Mouse (Mus musculus) heart, postnatal 0 days (tissue): Measurements from ENCODE around the gene Arpin. TPM values are rescaled to one million over a fixed set of nuclear protein-coding genes. Genes with fewer than 3 reads are reported as not detected.

ENCODE experiments used
- ATAC-seq: fragments of 200-750 bp; cut with Nextera tagmentation; 2 replicates; pipeline ENCODE4 v1.8.0; 2017; ENCODE audit warnings: low read depth, moderate number of reproducible peaks, moderate library complexity; ENCODE audit not compliant: insufficient read depth
- DNase-seq: peaks from one replicate; pipeline ENCODE4 v3.0.0-alpha.2; 2016; ENCODE audit warnings: low spot score
- H3K27ac ChIP-seq: fragments of 300-500 bp; sonication (generic); 2 replicates; pipeline ENCODE4 v1.5.1; 2014; ENCODE audit warnings: low read depth, mild to moderate bottlenecking
- H3K27me3 ChIP-seq: fragments of 300-500 bp; sonication (generic); 2 replicates; pipeline ENCODE4 v1.6.1; 2014; ENCODE audit warnings: low read length, mixed read lengths; ENCODE audit not compliant: control insufficient read depth, insufficient read depth
- H3K36me3 ChIP-seq: fragments of 300-500 bp; sonication (generic); replicated peaks from 2 replicates; pipeline ENCODE4 v1.6.1; 2014; ENCODE audit warnings: low read length, mixed read lengths; ENCODE audit not compliant: control insufficient read depth, insufficient read depth
- H3K4me1 ChIP-seq: fragments of 300-500 bp; sonication (generic); 2 replicates; pipeline ENCODE4 v1.6.1; 2014; ENCODE audit warnings: antibody characterized with exemption; ENCODE audit not compliant: control insufficient read depth, insufficient read depth
- H3K4me2 ChIP-seq: fragments of 300-500 bp; sonication (generic); 2 replicates; pipeline ENCODE4 v1.6.1; 2014; ENCODE audit warnings: low read depth, mild to moderate bottlenecking, low read length, moderate library complexity
- H3K4me3 ChIP-seq: fragments of 300-500 bp; sonication (generic); 2 replicates; pipeline ENCODE4 v1.5.1; 2014; ENCODE audit warnings: low read depth, low read length
- H3K9ac ChIP-seq: fragments of 300-500 bp; sonication (generic); replicated peaks from 2 replicates; pipeline ENCODE4 v1.6.1; 2014; ENCODE audit warnings: low read depth, low read length, mixed read lengths
- H3K9me3 ChIP-seq: fragments of 300-500 bp; sonication (generic); replicated peaks from 2 replicates; pipeline ENCODE4 v1.6.1; 2016; ENCODE audit warnings: low read length; ENCODE audit not compliant: control insufficient read depth
- CTCF ChIP-seq: IDR thresholded peaks from 2 replicates; pipeline ENCODE4 v1.5.1; 2016; ENCODE audit warnings: antibody characterized with exemption, control low read depth, low read depth
- EP300 ChIP-seq: IDR thresholded peaks from 2 replicates; pipeline ENCODE4 v1.6.1; 2016; ENCODE audit warnings: antibody characterized with exemption, low read depth
- WGBS: fragments of 180-500 bp; shearing (Covaris S2); extraction: QIAGEN DNeasy Blood & Tissue Kit; methylation state at CpG from one replicate; pipeline ENCODE4 v1.1.7; 2014; 5-methylcytosine and 5-hydroxymethylcytosine counted together
- microRNA-seq: library from miRNA; unstranded; fragments of <30 nt; microRNA quantifications from one replicate; pipeline ENCODE4, GENCODE M21; 2016
- polyA plus RNA-seq: library from polyadenylated mRNA; unstranded; fragments of >200 nt; fragmentation: Nextera tagmentation; extraction: Ambion mirVana; gene quantifications from 2 replicates; pipeline ENCODE4 v1.2.1, GENCODE M21; 2015
- total RNA-seq: library from RNA; depleted of rRNA; stranded (reverse); fragments of >200 nt; gene quantifications from 2 replicates; pipeline ENCODE4 v1.2.3, GENCODE M21; 2014; ENCODE audit warnings: low replicate concordance; rRNA removed

Arpin gene
- total and polyA plus RNA-seq, 2 experiments from 2014 or later, result 19.6 to 54.3 TPM

DNA sequence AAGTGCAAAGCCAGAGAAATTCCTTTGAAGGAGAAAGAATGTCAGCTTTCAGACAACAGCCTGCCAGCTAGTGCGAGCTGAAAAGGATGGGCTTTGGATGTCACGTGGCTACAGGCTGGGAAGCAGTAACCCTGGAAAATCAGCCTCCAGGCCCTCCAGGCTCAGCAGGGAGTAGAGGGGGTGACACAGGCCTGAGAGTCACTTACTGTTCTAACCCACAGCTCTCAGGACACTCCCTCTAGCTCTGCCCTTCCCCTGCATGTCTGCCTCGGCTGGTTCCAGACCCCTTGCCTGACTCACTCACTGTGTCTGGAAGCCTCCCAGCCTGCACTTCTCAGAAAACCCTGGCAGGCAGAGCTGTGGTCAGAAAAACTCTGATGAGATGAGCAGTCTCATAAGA is 54.2 kb downstream of the Arpin start:
- H3K36me3 ChIP-seq, result peaks cover 20% of the 10 kb centered on the region
- no peaks in the 10 kb centered on the region for H3K9me3 ChIP-seq
- H3K9ac ChIP-seq, result no peak overlapping the region
- H3K27me3 ChIP-seq, result no peaks in the 10 kb centered on the region
- H3K4me1 ChIP-seq, result no peaks in the 10 kb centered on the region
- H3K4me2 ChIP-seq, result no peak overlapping the region
- H3K4me3 ChIP-seq, result no peak overlapping the region
- H3K27ac ChIP-seq, result no peak overlapping the region
- 34% methylated on average over 3 of the region's 3 CpGs for WGBS
- ATAC-seq, result no peak
- no peak for DNase-seq
- TF ChIP-seq EP300 (no peak), CTCF (no peak)

DNA sequence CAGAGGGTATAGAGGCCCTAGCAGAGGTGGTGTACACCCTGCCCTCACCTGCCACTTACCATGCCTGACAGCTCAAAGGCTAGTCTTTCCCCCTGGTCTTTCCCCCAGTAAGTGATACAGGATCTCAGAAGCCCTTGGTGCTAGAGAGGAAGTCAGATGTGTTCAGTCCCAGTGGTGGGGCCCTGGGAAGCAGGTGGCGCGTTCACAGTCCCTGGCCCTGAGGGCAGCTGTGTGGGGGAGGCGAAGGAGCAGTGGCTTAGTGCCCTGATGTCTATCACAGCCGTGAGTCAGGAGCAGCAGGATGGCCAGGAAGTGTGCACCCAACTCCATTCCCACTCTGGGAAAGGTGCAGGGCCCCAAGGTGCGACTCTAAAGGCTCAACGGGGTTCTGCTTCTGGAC is 55.1 kb downstream of the Arpin start:
- no peak for DNase-seq
- 79% methylated on average over 6 of the region's 6 CpGs for WGBS
- Histone ChIP-seq H3K36me3 (peaks cover 20% of the 10 kb centered on the region), H3K4me1 (no peaks in the 10 kb centered on the region), H3K9me3 (no peaks in the 10 kb centered on the region), H3K27ac (no peak overlapping the region), H3K4me3 (no peak overlapping the region), H3K9ac (no peak overlapping the region), H3K4me2 (no peak overlapping the region), H3K27me3 (no peaks in the 10 kb centered on the region)
- TF ChIP-seq CTCF, result no peak
- no peak for TF ChIP-seq EP300
- no peak for ATAC-seq

DNA sequence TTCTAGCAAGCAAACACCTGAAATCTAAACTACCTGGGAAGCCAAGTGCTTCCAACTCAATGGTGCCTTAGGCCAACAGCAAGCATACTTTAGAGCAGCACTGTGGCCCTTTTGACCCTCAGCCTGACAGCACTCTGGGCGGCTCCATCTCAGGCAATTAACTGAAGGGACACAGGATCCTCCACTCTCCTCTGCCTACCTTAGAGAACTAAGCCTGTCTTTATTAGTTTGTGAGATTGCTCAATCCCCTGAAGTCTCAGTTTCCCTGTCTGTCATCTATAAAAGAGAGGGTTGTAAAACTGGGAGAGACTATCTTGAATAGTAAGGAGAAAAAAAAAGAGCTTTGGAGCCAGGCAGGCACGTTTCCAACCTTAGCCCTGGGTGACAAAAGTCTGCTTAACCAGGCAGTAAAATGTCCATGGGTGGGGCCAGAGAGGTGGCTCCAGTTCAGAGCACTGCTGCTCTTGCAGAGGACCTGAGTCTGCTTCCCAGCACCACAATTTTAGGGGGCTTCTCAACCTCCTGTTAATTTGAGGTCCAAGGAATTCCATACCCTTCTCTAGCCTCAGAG is 56.6 kb downstream of the Arpin start:
- no peak for ATAC-seq
- Histone ChIP-seq H3K4me1 (no peaks in the 10 kb centered on the region), H3K27me3 (no peaks in the 10 kb centered on the region), H3K36me3 (peaks cover 20% of the 10 kb centered on the region), H3K9ac (no peak overlapping the region), H3K4me2 (no peak overlapping the region), H3K27ac (no peak overlapping the region), H3K9me3 (no peaks in the 10 kb centered on the region), H3K4me3 (no peak overlapping the region)
- TF ChIP-seq CTCF (no peak), EP300 (no peak)
- 74% methylated on average over 2 of the region's 2 CpGs for WGBS
- no peak for DNase-seq

Small RNA genes within 50 kb of the gene (microRNA-seq; reads per million reads assigned to microRNA genes)
- gene Gm24541, result not detected

Other genes starting within 250 kb of the Arpin start
- gene Kif7, start 219.6 kb downstream of the Arpin start, total RNA-seq, result 1.7 and 2.0 TPM in 2 replicates
- gene Kif7, start 219.6 kb downstream of the Arpin start, polyA plus RNA-seq, result 0.92 and 0.93 TPM in 2 replicates
- not detected in 2 replicates for gene Plin1, start 202.5 kb downstream of the Arpin start, total RNA-seq
- 0.11 and 0.41 TPM in 2 replicates for gene Plin1, start 202.5 kb downstream of the Arpin start, polyA plus RNA-seq
- gene Pex11a, start 192.2 kb downstream of the Arpin start, total RNA-seq, result 0.04 and 3.4 TPM in 2 replicates
- 9.4 and 11.6 TPM in 2 replicates for gene Pex11a, start 192.2 kb downstream of the Arpin start, polyA plus RNA-seq
- not detected in 2 replicates for gene Wdr93, start 192.2 kb downstream of the Arpin start, total RNA-seq
- gene Wdr93, start 192.2 kb downstream of the Arpin start, polyA plus RNA-seq, result 0.05 TPM in 1 of 2 replicates, not detected in the other
- gene Mesp1, start 141.6 kb downstream of the Arpin start, total RNA-seq, result not detected in 2 replicates
- gene Mesp1, start 141.6 kb downstream of the Arpin start, polyA plus RNA-seq, result not detected in 2 replicates
- not detected in 2 replicates for gene Mesp2, start 124.6 kb downstream of the Arpin start, total RNA-seq
- gene Mesp2, start 124.6 kb downstream of the Arpin start, polyA plus RNA-seq, result 0.10 and 0.11 TPM in 2 replicates
- gene Anpep, start 74.3 kb downstream of the Arpin start, total RNA-seq, result 13.4 and 15.6 TPM in 2 replicates
- 6.9 and 8.3 TPM in 2 replicates for gene Anpep, start 74.3 kb downstream of the Arpin start, polyA plus RNA-seq
- 9.8 and 11.9 TPM in 2 replicates for gene Ap3s2, start 14.7 kb downstream of the Arpin start, total RNA-seq
- gene Ap3s2, start 14.7 kb downstream of the Arpin start, polyA plus RNA-seq, result 20.5 and 21.5 TPM in 2 replicates
- gene Zfp710, start 89.5 kb upstream of the Arpin start, total RNA-seq, result 25.5 and 29.7 TPM in 2 replicates
- 7.5 TPM in 2 replicates for gene Zfp710, start 89.5 kb upstream of the Arpin start, polyA plus RNA-seq
- 3,422 and 3,660 TPM in 2 replicates for gene Idh2, start 180.0 kb upstream of the Arpin start, total RNA-seq
- 2,757 and 2,826 TPM in 2 replicates for gene Idh2, start 180.0 kb upstream of the Arpin start, polyA plus RNA-seq